Mouse (Mus musculus) thymus, postnatal 4 days (tissue): Measurements from ENCODE around the gene Racgap1.
A peak's percentile ranks its signal among the peaks of the same experiment; 100 is the strongest.

Experiments
- DNase-seq: peaks from one replicate; pipeline ENCODE4 v3.0.0; 2021

Gene Racgap1

GRCm38 (mm10) chr15:99663964-99664599, 12.6 kb upstream of the Racgap1 start:
- DNase-seq, result no peak

GRCm38 (mm10) chr15:99662371-99662770, 10.9 kb upstream of the Racgap1 start:
- no peak for DNase-seq

- DNase-seq, result no peak
Observed at GRCm38 (mm10) chr15:99661121-99661830, 9.8 kb upstream of the Racgap1 start.

GRCm38 (mm10) chr15:99658437-99658836, 7.0 kb upstream of the Racgap1 start:
- no peak for DNase-seq

GRCm38 (mm10) chr15:99655956-99656355, 4.5 kb upstream of the Racgap1 start:
- DNase-seq, result no peak

GRCm38 (mm10) chr15:99653876-99654275, 2.4 kb upstream of the Racgap1 start:
- no peak for DNase-seq

- no peak for DNase-seq
Observed at GRCm38 (mm10) chr15:99653291-99653690, 1.8 kb upstream of the Racgap1 start.

GRCm38 (mm10) chr15:99651984-99652872, 772 bp upstream of the Racgap1 start:
- no peak for DNase-seq

- no peak for DNase-seq
Observed at GRCm38 (mm10) chr15:99650304-99650703, 1.2 kb downstream of the Racgap1 start.

GRCm38 (mm10) chr15:99649067-99649761, 2.2 kb downstream of the Racgap1 start:
- no peak for DNase-seq

GRCm38 (mm10) chr15:99648326-99648725, 3.1 kb downstream of the Racgap1 start:
- peak; percentile 40 for DNase-seq

GRCm38 (mm10) chr15:99644776-99645175, 6.7 kb downstream of the Racgap1 start:
- DNase-seq, result no peak

GRCm38 (mm10) chr15:99643832-99644231, 7.6 kb downstream of the Racgap1 start:
- no peak for DNase-seq

GRCm38 (mm10) chr15:99642622-99643021, 8.8 kb downstream of the Racgap1 start:
- DNase-seq, result no peak

- no peak for DNase-seq
Observed at GRCm38 (mm10) chr15:99638124-99638485, 13.4 kb downstream of the Racgap1 start.

GRCm38 (mm10) chr15:99637405-99638123, 13.9 kb downstream of the Racgap1 start:
- DNase-seq, result no peak

- DNase-seq, result no peak
Observed at GRCm38 (mm10) chr15:99634702-99635101, 16.8 kb downstream of the Racgap1 start.

GRCm38 (mm10) chr15:99631618-99632017, 19.8 kb downstream of the Racgap1 start:
- DNase-seq, result peak; percentile 59

- no peak for DNase-seq
Observed at GRCm38 (mm10) chr15:99622063-99622462, 29.4 kb downstream of the Racgap1 start.

- no peak for DNase-seq
Observed at GRCm38 (mm10) chr15:99619821-99620220, 31.6 kb downstream of the Racgap1 start.

- no peak for DNase-seq
Observed at GRCm38 (mm10) chr15:99618595-99618994, 32.9 kb downstream of the Racgap1 start.

GRCm38 (mm10) chr15:99615246-99615645, 36.2 kb downstream of the Racgap1 start:
- DNase-seq, result no peak
